Mouse (Mus musculus): Measurements from ENCODE around the gene Gm1673.

- TF ChIP-seq CTCF (IDR thresholded peaks at IDR 0.05; ENCODE audit: extremely low read depth, insufficient read length, insufficient replicate concordance, low read depth, low read length) (no peak), POLR2A (IDR thresholded peaks at IDR 0.05; ENCODE audit: low read depth, low read length) (no peak)
These were observed 23.6 kb downstream of the Gm1673 start for GRCm38 (mm10) chr5:34006832-34007231.
